Mouse (Mus musculus): Measurements from ENCODE around the gene Zfp367.

Gene Zfp367

DNA sequence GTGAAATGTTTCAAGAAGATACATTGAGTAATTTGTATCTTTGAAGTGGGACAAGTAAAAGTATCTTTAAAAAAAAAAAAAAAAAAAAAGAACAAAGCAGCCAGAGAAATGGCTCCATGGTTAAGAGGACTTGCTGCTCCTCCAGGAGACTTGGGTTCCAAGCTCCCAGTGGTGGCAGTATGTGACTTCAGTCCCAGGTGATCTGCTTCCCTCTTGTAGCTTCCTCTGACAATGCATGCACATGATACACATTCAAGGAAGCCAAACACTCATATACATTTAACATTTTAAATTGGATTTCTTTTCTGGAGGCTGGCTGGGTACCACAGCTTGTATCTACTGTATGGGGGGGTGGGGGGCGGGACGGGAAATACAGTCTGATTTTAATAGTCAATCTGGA lies 1.6 kb upstream of the Zfp367 start:
- no peak for DNase-seq (ENCODE audit: low read depth, low spot score)

GRCm38 (mm10) chr13:64153751-64154267 lies 807 bp upstream of the Zfp367 start:
- DNase-seq (ENCODE audit: low read depth, low spot score), result peak; percentile 55

DNA sequence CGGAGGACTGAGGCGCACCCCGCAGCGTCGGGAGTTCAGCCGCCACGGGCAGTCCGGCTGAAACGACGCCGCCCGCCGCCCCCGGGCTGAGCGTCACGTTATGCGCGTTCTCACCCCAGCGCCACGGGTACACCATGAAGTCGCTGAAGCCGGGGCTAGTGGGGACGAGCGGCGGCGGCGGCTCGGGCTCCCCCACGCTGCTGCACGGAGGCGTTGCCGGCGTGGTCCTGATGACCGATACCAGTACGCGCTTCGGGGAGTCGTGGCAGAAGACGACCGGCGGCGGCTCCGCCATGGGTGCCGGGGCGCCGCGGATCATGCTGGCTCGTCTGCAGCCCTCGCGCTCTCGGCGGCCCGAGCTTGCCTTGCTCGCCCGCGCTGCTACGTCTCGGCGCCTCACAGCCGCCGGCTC lies 325 bp downstream of the Zfp367 start:
- DNase-seq (ENCODE audit: low read depth, low spot score), result no peak

DNA sequence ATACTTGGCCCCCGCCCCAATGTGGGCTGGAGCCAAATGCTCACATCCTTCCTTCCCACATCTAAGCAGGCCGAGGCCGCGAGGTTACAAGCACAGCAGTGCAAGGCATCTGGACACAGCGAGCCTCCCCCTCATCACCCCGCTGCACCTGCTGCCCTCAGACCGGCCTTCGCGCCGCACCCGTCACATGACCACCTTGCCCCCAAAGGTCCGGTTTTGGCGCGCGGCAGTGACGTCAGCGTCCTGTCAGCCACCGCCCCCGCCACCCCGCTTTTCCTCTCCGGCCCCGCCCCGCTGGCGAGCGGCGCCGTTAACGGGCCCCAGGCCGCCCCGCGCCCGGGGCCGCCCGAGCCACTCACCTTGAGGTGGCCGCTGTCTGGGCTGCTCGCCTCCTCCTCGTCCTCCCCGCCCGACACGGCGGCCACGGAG lies 747 bp downstream of the Zfp367 start:
- peak; percentile 56 for DNase-seq (ENCODE audit: low read depth, low spot score)

DNA sequence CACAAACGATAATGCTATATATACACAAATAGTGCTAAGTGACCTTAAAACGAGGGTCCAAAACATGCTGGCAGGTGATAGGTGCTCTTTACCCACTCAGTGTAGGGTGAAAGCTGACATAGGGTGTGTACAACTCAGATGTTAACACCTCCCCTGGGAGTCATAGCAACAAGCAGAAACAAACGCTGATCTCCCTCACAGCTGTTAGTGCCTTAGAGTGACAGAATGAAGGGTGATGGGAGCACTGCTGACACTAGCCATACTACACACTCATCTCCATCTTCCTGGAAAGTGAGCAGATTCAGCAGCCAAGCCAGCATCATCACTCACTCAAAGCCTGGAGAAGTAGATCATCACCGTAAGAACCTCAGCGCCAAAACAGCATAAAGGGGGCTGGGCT lies 2.9 kb downstream of the Zfp367 start:
- no peak for DNase-seq (ENCODE audit: low read depth, low spot score)

GRCm38 (mm10) chr13:64129616-64130375 lies 23.2 kb downstream of the Zfp367 start:
- no peak for DNase-seq (ENCODE audit: low read depth, low spot score)

GRCm38 (mm10) chr13:64128858-64129615 lies 24.0 kb downstream of the Zfp367 start, which contains the start of gene Slc35d2:
Slc35d2 (minus strand) TSS chr13:64129368.
- DNase-seq (ENCODE audit: low read depth, low spot score), result no peak

- DNase-seq (ENCODE audit: low read depth, low spot score), result no peak
These were observed 26.7 kb downstream of the Zfp367 start for GRCm38 (mm10) chr13:64126316-64126715.

GRCm38 (mm10) chr13:64124886-64125285 lies 28.1 kb downstream of the Zfp367 start:
- no peak for DNase-seq (ENCODE audit: low read depth, low spot score)

DNA sequence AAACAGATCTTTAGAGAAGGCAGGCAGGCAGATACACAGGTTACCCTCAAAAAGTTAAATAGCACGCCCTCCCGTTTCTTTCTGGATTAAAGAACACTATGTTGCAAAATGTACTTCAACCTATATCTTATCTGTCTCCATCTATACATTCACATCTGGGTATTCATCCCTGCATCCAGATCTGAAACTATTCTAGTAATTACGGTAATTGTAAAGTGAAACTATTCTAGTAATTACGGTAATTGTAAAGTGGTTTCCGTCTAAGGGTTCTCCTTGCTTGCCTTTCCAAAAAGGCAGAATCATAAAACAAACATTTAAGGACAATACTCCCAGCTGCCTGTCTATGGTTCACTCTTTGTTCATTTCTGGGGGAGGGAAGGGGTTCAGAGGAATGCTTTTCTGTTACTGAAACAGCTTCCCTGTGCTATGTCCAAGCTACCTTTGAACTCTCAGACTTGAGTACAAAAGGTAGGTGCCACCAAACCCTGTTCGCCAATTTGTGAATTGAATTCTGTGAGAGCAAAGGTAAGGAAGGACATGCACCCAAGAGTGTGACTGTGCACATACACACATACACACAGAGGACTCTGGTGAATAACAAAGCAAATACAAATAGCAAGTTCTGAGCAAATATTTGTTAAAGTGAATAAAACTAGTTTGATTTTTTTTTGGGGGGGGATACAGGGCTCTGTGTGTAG lies 29.4 kb downstream of the Zfp367 start:
- no peak for DNase-seq (ENCODE audit: low read depth, low spot score)

DNA sequence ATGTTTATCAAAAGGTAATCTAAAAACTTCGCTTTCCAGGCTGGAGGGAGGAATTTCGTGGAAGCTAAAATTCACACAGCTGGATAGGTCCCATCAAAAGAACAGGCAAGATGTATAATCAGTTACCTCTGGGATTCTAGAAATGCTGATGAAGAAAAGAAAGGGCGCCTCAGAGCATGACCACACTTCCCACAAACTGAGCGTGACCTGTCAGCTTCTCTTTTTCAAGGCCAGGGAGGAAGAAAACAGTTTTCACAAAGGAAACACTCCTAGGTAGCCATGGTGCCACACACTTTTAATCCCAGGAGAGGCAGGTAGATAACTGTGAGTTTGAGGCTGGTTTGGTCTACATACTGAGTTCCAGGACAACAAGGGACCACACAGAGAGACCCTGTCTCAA lies 32.2 kb downstream of the Zfp367 start:
- no peak for DNase-seq (ENCODE audit: low read depth, low spot score)

GRCm38 (mm10) chr13:64117442-64117841 lies 35.6 kb downstream of the Zfp367 start:
- no peak for DNase-seq (ENCODE audit: low read depth, low spot score)

DNA sequence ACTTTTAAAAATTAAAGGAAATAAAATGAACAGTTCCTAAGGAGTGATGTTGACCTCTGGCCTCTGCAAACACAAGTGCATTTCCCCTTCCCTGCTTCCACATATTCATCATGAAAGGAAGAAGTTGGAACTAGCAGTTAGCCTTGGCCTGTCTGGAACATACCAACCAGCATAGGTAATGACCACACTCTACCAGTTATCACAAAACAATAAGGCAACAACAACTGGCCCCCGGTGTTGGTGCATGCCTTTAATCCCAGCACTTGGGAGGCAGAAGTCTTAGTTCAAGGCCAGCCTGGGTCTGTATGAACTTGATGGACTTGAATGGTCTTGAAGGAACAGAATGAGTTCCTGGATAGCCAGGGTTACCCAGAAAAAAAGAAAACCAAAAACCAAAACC lies 42.6 kb downstream of the Zfp367 start:
- no peak for DNase-seq (ENCODE audit: low read depth, low spot score)

- no peak for DNase-seq (ENCODE audit: low read depth, low spot score)
These were observed 44.6 kb downstream of the Zfp367 start for GRCm38 (mm10) chr13:64108381-64108850.

DNA sequence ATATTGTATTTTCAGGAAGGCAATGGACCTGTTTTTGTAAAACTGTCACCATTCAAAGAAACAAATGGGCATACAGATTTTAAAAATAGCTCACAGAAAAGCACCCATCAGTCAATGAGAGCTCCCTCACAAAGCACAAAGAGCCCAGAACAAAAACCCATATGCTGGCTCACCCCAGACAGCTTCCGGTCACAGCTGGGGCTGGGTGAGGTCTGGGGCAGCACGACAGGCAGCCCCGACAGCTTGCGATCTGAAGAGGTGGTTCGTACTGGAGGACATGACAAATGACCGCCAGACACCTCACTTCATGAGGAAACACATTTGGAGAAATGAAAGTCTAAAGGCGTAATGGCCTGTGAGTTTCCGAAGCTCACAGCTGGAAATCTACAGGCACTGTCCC lies 45.5 kb downstream of the Zfp367 start:
- no peak for DNase-seq (ENCODE audit: low read depth, low spot score)

DNA sequence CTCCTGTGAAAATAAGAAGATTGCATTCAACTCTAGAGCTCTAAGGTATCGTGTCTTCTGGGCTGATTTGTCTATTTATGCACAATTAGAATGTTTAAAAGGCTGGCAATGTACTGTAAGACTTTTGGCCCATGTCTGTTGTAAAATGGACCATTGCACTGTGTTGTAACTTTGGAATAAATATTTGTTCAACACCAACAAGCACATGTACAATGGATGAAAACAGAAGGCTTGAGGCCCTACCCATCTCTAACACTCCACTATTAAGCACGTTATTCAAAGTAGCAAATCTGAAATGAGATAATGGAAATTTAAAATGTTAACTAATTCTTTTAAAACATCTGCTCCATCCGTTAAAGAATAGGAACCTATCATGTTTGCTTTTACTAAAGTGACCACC lies 45.9 kb downstream of the Zfp367 start:
- DNase-seq (ENCODE audit: low read depth, low spot score), result no peak

DNA sequence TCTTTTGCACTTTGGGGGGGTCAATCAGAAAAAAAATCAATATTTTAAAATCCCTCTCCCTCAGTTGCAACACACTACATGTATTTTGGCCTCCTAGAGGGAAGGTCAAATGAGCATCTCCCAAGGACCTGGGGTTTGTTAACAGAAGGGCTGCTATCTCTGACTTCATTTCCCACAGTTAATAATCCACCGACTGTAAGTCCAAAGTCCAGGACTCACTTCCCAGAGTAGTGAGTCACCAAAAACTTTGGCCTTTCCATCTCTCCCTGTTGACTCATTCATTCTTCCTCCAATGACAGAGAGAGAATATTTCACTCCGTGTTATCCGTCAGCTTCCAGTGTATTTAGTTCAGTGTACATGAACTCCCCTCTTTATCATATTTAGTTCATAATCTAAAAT lies 47.3 kb downstream of the Zfp367 start:
- no peak for DNase-seq (ENCODE audit: low read depth, low spot score)

- DNase-seq (ENCODE audit: low read depth, low spot score), result no peak
These were observed 52.8 kb downstream of the Zfp367 start for GRCm38 (mm10) chr13:64100186-64100585.

DNA sequence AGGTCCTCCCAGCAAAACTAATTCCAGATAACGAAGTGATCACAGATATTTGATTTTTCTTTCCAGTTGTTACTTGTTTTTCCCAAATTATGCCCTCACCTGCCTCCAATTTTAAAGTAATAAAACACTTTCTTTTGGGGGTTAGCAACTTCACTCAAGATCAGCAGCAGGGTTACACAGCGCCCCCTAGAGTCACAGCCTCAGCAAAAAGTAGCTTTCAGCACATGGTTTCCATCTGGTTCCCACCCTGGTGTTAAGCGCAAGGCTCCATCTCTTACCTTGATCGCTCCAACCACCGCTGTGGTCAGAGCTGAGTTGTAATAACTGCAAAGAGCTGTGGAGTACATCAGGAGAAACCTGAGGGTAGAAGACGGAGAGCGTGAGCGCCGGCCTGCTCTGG lies 54.0 kb downstream of the Zfp367 start:
- no peak for DNase-seq (ENCODE audit: low read depth, low spot score)

- DNase-seq (ENCODE audit: low read depth, low spot score), result no peak
These were observed 59.7 kb downstream of the Zfp367 start for GRCm38 (mm10) chr13:64093341-64093740.

DNA sequence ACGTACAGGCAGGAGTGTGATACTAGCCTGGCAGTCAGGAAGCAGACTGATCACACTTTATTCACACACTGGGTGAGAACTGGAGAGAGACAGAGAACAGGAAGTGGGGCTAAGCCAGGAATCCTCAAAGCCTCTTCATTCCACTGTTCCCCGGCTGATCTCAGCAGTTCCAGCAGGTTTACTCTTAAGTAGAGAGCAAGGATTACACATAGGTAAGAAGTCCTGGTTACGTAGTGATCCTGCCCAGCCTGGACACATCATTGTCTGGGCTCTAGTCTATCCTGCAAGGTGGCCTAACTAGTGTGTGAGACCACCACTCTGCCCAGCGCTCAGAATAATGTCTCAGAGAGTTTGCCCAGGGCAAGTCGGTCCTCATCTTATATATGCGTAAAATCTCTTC lies 60.2 kb downstream of the Zfp367 start:
- no peak for DNase-seq (ENCODE audit: low read depth, low spot score)

GRCm38 (mm10) chr13:64092141-64092540 lies 60.9 kb downstream of the Zfp367 start:
- no peak for DNase-seq (ENCODE audit: low read depth, low spot score)

Data from WW6 (cell line).